Mouse (Mus musculus) myocyte (in vitro differentiated cells): ENCODE results near the gene Olfr721-ps1.

ENCODE experiments used
- CEBPB ChIP-seq: IDR thresholded peaks from 2 replicates; pipeline ENCODE4 v1.6.1; 2011; ENCODE audit warnings: mild to moderate bottlenecking, moderate library complexity; ENCODE audit not compliant: poor library complexity, insufficient read depth, severe bottlenecking
- E2F4 ChIP-seq: IDR thresholded peaks from one replicate; pipeline ENCODE4 v1.6.1; 2011; ENCODE audit warnings: mild to moderate bottlenecking, control low read depth, moderate library complexity; ENCODE audit not compliant: insufficient read depth
- MAX ChIP-seq: IDR thresholded peaks from one replicate; pipeline ENCODE4 v1.6.1; 2011; ENCODE audit warnings: low read depth, mild to moderate bottlenecking, control low read depth
- MYOD1 ChIP-seq, 3 experiments: IDR thresholded peaks; one replicate each; pipeline ENCODE4 v1.6.1; 2011; ENCODE audit warnings: control low read depth in 2 of 3, low read depth in 2 of 3, mild to moderate bottlenecking in 2 of 3, moderate library complexity in 1 of 3; ENCODE audit not compliant: insufficient read length in 2 of 3, control insufficient read depth in 1 of 3
- MYOG ChIP-seq, 3 experiments: IDR thresholded peaks; one replicate each; pipeline ENCODE4 v1.6.1; 2011; ENCODE audit warnings: control low read depth in 2 of 3, low read depth in 2 of 3, mild to moderate bottlenecking in 2 of 3; ENCODE audit not compliant: insufficient read length in 2 of 3, control insufficient read depth in 1 of 3, insufficient read depth in 1 of 3
- POLR2A ChIP-seq: IDR thresholded peaks from one replicate; pipeline ENCODE4 v1.6.1; 2011; ENCODE audit warnings: low read depth, mild to moderate bottlenecking, control low read depth, moderate library complexity; ENCODE audit not compliant: insufficient read length
- POLR2AphosphoS2 ChIP-seq: IDR thresholded peaks from one replicate; pipeline ENCODE4 v1.6.1; 2011; ENCODE audit warnings: low read depth, control low read depth; ENCODE audit not compliant: insufficient read length
- REST ChIP-seq: IDR thresholded peaks from one replicate; pipeline ENCODE4 v1.6.1; 2011; ENCODE audit warnings: mild to moderate bottlenecking, control low read depth, moderate library complexity; ENCODE audit not compliant: insufficient read depth, insufficient read length
- SRF ChIP-seq: IDR thresholded peaks from one replicate; pipeline ENCODE4 v1.6.1; 2011; ENCODE audit warnings: low read depth; ENCODE audit not compliant: control insufficient read depth, insufficient read length
- TCF12 ChIP-seq: IDR thresholded peaks from one replicate; pipeline ENCODE4 v1.6.1; 2011; ENCODE audit warnings: mild to moderate bottlenecking, control low read depth; ENCODE audit not compliant: poor library complexity, insufficient read depth, severe bottlenecking
- USF1 ChIP-seq: IDR thresholded peaks from one replicate; pipeline ENCODE4 v1.6.1; 2011; ENCODE audit warnings: low read depth, mild to moderate bottlenecking, control low read depth, moderate library complexity

DNA sequence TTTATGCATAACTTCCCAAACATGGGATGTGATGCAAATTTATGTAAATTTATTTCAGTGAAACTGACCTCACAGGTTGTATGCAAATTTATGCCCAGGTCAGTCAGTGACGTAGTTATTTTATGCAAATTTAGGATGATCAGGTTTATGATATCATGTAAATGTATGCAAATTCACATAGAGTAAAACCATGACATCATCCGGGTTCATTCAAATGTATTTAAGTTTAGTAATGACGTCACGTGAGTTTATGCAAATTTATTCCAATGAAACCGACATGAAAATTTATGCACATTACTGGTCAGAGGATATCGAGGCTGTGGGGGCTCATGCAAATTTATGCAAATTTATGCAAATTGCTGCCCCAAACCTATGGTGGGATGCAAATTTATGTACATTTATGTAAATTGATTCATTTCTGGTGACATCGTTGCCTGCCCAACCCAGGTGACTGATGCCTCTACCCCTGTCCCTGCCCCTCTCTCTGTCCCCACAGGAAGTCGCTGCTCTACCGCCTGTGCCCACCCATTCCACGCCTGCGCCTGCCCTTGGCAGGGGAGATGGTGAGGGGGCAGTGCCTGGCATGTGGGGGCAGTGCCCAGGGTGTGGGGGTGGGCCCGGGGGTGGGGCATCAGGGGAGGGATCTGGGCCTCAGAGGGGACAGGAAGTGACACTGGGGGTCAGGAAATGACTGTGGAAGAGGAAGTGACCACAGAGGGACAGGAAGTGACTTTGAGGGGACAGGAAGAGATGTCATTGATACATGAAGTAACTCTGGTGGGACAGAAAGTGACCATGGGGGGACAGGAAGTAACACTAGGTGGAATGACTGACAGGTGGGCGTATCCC, 46.4 kb upstream of the Olfr721-ps1 start:
- TF ChIP-seq POLR2A: no peak
- TF ChIP-seq SRF: no peak
- no peak for TF ChIP-seq MYOG (IDR thresholded peaks at IDR 0.05; ENCODE audit: control insufficient read depth in 1 of 3, insufficient read depth in 1 of 3, insufficient read length in 2 of 3, low read depth in 2 of 3)
- TF ChIP-seq CEBPB: no peak
- TF ChIP-seq REST: no peak
- no peak for TF ChIP-seq USF1
- no peak for TF ChIP-seq TCF12
- TF ChIP-seq MAX: no peak
- TF ChIP-seq POLR2AphosphoS2: no peak
- no peak for TF ChIP-seq MYOD1 (IDR thresholded peaks at IDR 0.05; ENCODE audit: control insufficient read depth in 1 of 3, insufficient read length in 2 of 3, low read depth in 2 of 3)
- TF ChIP-seq E2F4: no peak
